Mouse (Mus musculus) lung, adult 2 months (tissue): ENCODE data around the gene Adgrf2.

Experiments
- CTCF ChIP-seq: fragments of 200-500 bp; IDR thresholded peaks from 2 replicates; pipeline ENCODE4 v1.5.1; 2011; ENCODE audit warnings: mild to moderate bottlenecking, low read length, control low read depth; ENCODE audit not compliant: insufficient read depth
- POLR2A ChIP-seq: fragments of 200-500 bp; IDR thresholded peaks from 2 replicates; pipeline ENCODE4 v1.6.1; 2011; ENCODE audit warnings: low read depth, mild to moderate bottlenecking, control low read depth, low read length, borderline replicate concordance; ENCODE audit errors: extremely low read depth

GRCm38 (mm10) chr17:42753791-42754190 lies 11.8 kb upstream of the Adgrf2 start:
- TF ChIP-seq CTCF, result no peak
- no peak for TF ChIP-seq POLR2A
